Mouse (Mus musculus) kidney, adult 11 months (tissue): ENCODE measurements around the gene Ttc24.
A peak's percentile ranks its signal among the peaks of the same experiment; 100 is the strongest.

Experiments used
- DNase-seq: peaks from one replicate; pipeline ENCODE4 v3.0.0; 2022

Gene Ttc24

DNA sequence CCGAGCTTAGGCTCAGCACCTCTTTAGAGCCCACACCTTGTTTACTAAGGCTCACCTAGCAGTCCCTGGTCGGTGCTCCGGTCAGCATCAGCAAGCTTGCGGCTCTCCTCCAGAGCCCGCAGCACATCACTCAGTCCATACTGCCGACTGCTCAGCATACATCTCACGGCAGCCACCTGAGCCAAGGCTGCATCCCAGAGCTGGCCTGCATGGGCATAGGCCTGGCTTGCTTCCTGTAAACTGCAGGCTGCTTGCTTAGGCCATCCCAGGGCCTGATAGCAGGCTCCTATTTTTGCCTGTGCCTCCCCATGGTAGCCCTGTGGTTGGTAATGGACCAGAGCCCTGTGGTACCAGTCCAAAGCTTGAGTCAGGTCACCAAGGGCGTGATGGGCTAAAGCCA, 3.3 kb downstream of the Ttc24 start:
- DNase-seq = no peak

GRCm38 (mm10) chr3:88074351-88074750, 3.8 kb downstream of the Ttc24 start:
- DNase-seq = no peak

- no peak for DNase-seq
These were observed 4.5 kb downstream of the Ttc24 start for GRCm38 (mm10) chr3:88073631-88074030.

DNA sequence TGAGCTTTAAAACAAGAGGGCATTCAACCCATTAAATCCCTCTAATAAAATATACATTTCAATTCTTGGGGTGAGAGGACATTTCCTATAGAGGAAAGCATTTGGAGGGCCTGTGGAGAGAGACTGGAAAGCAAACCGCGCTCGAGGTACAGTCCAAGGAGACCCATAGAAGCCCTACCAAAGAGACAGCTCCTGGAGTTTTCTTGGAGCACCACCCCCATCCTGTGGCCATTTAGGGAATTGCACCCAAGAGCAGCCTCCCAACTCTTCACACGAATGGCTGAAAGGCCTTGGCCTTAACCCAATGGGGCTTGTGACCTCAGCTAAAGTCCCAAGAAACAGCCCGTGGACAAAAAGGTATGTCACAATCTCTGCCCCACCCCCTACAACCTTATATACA, 6.3 kb downstream of the Ttc24 start:
- peak; percentile 78 for DNase-seq

- DNase-seq = no peak
These were observed 9.7 kb downstream of the Ttc24 start for GRCm38 (mm10) chr3:88068386-88068785.

DNA sequence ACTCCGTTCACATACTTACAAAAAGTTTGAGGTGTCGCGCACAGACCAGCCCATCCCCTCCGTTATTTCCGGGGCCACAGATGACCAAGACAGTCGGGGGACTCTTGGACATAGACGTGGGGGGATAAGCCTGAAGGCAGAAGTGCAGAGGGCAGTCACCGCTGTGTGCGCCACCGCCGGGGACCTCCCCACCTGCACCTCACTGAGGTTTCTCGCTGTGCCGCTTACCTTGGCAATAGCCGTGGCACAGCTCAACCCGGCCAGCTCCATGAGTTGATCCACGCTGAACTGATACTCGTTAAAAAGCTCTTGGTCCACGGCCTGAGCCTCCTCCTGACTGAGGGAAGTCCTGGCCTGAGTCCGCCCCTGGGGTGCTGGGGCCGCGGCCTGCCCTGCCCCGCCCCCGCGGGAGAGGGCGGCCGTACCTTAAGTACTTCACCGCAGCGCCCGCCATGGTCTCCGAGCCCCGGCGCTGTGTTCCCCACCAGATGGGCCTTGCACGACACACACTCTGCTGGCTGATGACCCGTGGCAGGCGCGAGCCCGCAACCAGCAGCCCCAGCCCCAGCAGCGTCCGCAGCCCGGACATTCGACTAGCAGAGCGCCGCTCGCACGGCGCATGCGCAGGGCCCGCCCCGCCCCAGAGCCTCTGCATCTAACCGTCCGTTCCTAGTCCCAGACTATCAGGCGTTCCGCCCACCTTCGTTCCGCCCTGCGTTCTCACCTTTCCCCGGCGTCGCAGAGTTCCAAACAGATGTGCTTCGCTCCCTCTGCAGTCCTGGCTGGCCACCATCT, 20.0 kb downstream of the Ttc24 start, which contains the start of gene Naxe:
Naxe (minus strand) TSS at position 594 of the 795 bp plus-strand sequence.
- DNase-seq = peak; percentile 86

DNA sequence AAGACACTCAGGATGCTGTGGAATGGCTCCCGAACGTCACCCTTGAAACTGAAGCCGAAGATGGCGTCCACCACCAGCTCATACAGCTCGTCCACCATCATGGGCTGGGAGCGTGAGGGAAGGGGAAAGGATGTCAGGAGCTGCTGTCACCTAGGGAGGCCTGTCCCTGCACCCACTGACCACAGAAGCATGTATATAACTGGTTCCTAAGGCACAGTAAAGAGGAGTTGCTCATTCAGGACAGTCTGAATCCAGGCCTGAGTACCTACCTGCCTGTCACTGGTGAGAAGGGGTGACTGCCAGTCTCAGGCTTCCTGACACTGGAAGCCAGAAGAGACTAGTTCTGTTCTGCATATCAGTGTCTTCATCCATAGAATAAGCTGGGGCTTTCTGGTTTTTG, 21.1 kb downstream of the Ttc24 start:
- no peak for DNase-seq

DNA sequence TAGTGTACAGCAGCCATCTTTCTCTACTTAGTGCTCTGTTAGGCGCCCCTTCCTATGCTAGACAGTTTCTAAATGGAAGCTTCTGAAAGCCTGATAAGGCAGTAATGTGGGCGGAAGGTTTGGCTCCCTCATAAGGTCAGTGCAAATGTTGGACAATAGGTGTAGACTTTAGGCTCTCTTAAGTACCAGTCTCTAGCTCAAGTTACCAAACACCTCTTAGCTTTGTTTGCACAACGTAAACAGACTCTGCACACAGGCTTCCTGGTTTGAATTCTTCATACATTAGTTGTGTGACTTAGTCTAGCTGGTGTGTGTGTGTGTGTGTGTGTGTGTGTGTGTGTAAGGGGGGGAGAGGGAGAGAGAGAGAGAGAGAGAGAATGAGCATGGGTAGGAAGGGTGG, 28.6 kb downstream of the Ttc24 start:
- DNase-seq = no peak

DNA sequence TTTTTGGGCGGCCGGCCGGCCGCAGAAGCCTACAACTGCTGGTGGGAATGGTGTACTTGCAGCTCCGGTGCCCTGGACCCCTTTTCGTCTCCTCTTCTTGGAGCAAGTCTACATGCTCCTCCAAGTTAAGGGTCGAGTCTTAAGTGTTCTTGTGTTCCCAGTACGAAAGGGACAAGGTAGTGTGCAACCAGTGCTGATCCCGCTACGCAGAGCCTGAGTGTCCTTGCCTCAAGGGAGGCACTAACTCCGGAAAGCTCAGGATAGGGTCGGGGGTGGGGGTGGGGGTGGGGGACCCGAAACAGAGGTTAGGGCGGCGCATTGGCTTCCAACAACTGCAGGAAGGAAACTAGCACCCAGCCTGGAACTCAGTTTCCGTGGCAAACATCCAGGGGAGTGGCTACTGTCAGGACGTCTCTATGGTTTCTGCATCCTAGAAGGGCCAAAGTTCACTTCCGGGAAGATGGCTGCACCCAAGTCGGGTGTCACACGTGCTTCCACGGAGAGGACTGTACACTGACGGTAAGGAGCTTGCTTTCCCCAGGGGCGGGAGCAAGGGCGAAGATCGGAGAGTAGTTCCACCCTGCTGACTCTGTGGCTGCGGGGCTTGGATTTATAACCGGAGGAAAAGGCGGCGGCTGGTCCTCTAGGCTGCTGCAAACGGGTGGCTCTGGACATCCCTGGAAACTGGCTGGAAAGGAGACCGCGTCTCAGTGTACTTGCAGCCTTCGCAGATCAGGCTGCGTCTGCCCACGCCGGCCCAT, 35.3 kb downstream of the Ttc24 start, which contains the start of gene Gpatch4:
Gpatch4 (plus strand) TSS at position 448 of the 761 bp plus-strand sequence.
- DNase-seq = peak; percentile 90

- no peak for DNase-seq
These were observed 42.4 kb downstream of the Ttc24 start for GRCm38 (mm10) chr3:88035561-88036293.

GRCm38 (mm10) chr3:88033506-88033905, 44.6 kb downstream of the Ttc24 start:
- DNase-seq = no peak

GRCm38 (mm10) chr3:88030608-88031395, 47.3 kb downstream of the Ttc24 start:
- DNase-seq = peak; percentile 43

DNA sequence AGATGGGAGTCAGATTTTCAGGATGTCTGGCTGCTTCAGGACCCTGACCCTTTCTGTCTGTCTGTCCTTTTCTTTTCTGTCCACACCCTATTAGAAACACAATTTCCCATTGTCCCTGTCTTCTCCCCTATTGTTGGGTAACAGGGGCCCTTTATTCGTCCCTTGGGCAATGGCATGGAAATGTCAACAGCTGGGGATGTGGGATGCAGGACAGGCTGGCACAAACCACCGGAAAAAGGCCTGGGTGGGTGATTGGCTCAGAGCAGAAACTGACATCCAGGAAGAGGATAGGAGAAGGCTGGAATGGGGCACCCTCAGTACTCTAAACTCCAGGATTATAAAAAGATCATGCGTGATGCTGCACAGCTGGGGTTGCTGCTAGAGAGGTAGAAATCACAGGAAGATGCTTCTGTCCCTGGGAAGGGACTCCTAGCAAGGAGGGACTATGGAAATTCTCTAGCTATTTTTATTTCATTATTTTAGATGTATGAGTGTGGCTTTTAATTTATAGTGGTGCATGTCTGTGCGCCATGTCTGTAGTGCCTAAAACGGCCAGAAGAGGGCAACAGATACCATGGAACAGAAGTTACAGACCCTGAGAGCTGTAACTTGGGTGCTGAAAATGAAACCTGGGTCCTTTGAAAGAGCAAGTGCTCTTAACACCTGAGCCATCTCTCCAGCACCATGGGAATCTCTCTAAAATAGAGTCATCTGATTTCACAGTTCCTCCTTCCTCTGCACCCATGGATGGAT, 50.5 kb downstream of the Ttc24 start, which contains the start of gene Hapln2:
Hapln2 (minus strand) TSS at position 150 of the 753 bp plus-strand sequence.
- DNase-seq = no peak

- no peak for DNase-seq
These were observed 51.3 kb downstream of the Ttc24 start for GRCm38 (mm10) chr3:88026823-88027222.

GRCm38 (mm10) chr3:88023192-88024074, 54.7 kb downstream of the Ttc24 start:
- no peak for DNase-seq

DNA sequence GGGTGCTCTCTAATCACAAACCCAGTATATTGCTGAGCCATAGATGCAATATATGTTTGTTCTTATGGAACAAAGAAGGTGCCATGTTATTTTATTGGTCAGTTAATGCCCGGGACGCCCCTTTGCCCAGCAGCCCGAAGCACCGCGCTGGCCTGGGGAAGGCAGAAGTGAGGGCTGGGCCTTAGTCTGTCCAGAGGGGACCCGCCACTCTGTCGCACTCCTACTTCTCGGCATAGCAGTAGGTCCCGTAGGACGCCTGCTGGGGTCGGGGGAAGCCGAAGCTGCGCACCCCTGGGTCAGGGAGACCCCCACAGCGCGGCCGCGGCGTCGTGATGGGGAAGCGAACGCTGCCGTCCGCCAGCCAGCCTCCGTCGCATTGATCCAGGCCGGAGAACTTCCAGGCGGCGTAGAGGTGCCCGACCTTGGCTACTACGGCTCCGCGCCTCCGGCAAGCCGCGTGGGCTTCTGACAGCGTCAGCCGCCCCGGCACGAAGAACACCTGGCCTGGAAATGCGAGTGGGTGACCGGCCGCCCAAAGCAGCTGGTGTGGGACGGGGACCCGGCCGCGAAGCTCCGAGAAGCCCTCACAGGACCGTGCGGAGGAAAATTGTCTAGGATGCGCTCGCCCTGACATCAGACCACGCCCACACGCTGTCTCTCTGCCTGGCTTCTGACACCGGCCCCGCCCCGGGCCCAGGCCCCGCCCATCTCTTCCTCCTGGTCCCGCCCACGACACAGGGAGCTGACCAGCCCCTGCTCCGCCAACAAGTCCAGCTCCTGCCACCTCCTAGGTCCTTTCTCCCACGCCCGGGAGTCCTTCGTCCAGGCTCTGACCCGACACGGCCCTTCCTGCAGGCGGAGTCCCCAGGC, 55.5 kb downstream of the Ttc24 start:
- DNase-seq = peak; percentile 94
